Mouse (Mus musculus) liver, adult 2 months (tissue): ENCODE measurements around the gene Ntm. TPM values are rescaled to one million over a fixed set of nuclear protein-coding genes. Genes with fewer than 3 reads are reported as not detected.

ENCODE experiments used
- DNase-seq: peaks from one replicate; pipeline ENCODE4 v3.0.0-alpha.2; 2011; ENCODE audit warnings: low read depth, low spot score; ENCODE audit errors: extremely low read depth
- H3K27ac ChIP-seq: fragments of 200-500 bp; replicated peaks from 2 replicates; pipeline ENCODE4 v1.5.1; 2012; ENCODE audit warnings: low read depth, mild to moderate bottlenecking, control low read depth, inconsistent platforms, low read length; ENCODE audit not compliant: insufficient read depth
- H3K27me3 ChIP-seq: fragments of 200-500 bp; 2 replicates; pipeline ENCODE4 v1.6.1; 2012; ENCODE audit warnings: mild to moderate bottlenecking, moderate library complexity, low read length, inconsistent platforms; ENCODE audit not compliant: control insufficient read depth, insufficient read depth
- H3K36me3 ChIP-seq: fragments of 200-500 bp; 2 replicates; pipeline ENCODE4 v1.6.1; 2012; ENCODE audit warnings: low read length, inconsistent platforms; ENCODE audit not compliant: control insufficient read depth, insufficient read depth
- H3K4me1 ChIP-seq: fragments of 200-500 bp; 2 replicates; pipeline ENCODE4 v1.6.1; 2011; ENCODE audit warnings: low read length; ENCODE audit not compliant: control insufficient read depth, insufficient read depth
- H3K4me3 ChIP-seq: fragments of 200-500 bp; 2 replicates; pipeline ENCODE4 v1.5.1; 2011; ENCODE audit warnings: low read depth, mild to moderate bottlenecking, control low read depth, low read length, moderate library complexity; ENCODE audit not compliant: insufficient read depth
- H3K79me2 ChIP-seq: fragments of 200-500 bp; 2 replicates; pipeline ENCODE4 v1.6.1; 2012; ENCODE audit warnings: inconsistent platforms, mild to moderate bottlenecking, low read length, moderate library complexity; ENCODE audit not compliant: control insufficient read depth, insufficient read depth
- H3K9ac ChIP-seq: fragments of 200-500 bp; 2 replicates; pipeline ENCODE4 v1.6.1; 2012; ENCODE audit warnings: low read depth, mild to moderate bottlenecking, control low read depth, inconsistent platforms, low read length
- CTCF ChIP-seq: fragments of 200-500 bp; IDR thresholded peaks from 2 replicates; pipeline ENCODE4 v1.5.1; 2011; ENCODE audit warnings: low read depth, low read length, control low read depth
- POLR2A ChIP-seq: fragments of 200-500 bp; IDR thresholded peaks from 2 replicates; pipeline ENCODE4 v1.6.1; 2011; ENCODE audit warnings: low read length, control low read depth; ENCODE audit not compliant: insufficient read depth; ENCODE audit errors: extremely low read depth
- WGBS: fragments of 180-500 bp; shearing (Covaris S2); methylation state at CpG from one replicate; pipeline ENCODE4 v1.1.7; 2018; 5-methylcytosine and 5-hydroxymethylcytosine counted together
- polyA plus RNA-seq: library from polyadenylated mRNA; depleted of rRNA; stranded (reverse); fragments of >200 nt; gene quantifications from 2 replicates; pipeline ENCODE4 v1.2.3, GENCODE M21; 2012
- total RNA-seq: library from RNA; depleted of rRNA; stranded (reverse); fragments of >200 nt; gene quantifications from 2 replicates; pipeline ENCODE4 v1.2.3, GENCODE M21; 2014

The Ntm gene
- total and polyA plus RNA-seq, 2 experiments: 2.1 to 3.2 TPM

- TF ChIP-seq POLR2A (no peak), CTCF (no peak)
- 63% methylated on average over 7 of the region's 7 CpGs for WGBS
- H3K79me2 ChIP-seq: no peaks in the 10 kb centered on the region
Measured at GRCm38 (mm10) chr9:29433156-29433555, 529.8 kb downstream of the Ntm start.

GRCm38 (mm10) chr9:29431590-29431989 lies 531.4 kb downstream of the Ntm start:
- Histone ChIP-seq H3K79me2 (no peaks in the 10 kb centered on the region), H3K9ac (no peak overlapping the region), H3K27ac (no peak overlapping the region), H3K4me3 (no peak overlapping the region), H3K27me3 (peaks cover 2% of the 10 kb centered on the region; the same call in 1 of the 2 replicates), H3K36me3 (no peaks in the 10 kb centered on the region), H3K4me1 (no peaks in the 10 kb centered on the region)
- TF ChIP-seq CTCF (no peak), POLR2A (no peak)
- peak; percentile 19 for DNase-seq
- WGBS: 48% methylated on average over 9 of the region's 9 CpGs

More at GRCm38 (mm10) chr9:29433156-29433555, 529.8 kb downstream of the Ntm start:
- no peaks in the 10 kb centered on the region for H3K4me1 ChIP-seq
- DNase-seq: no peak
- no peak overlapping the region for H3K9ac ChIP-seq
- H3K36me3 ChIP-seq: no peaks in the 10 kb centered on the region
- no peak overlapping the region for H3K27ac ChIP-seq
- no peak overlapping the region for H3K4me3 ChIP-seq
- H3K27me3 ChIP-seq: peaks cover 2% of the 10 kb centered on the region; the same call in 1 of the 2 replicates

- WGBS: 81% methylated on average over 3 of the region's 3 CpGs
- Histone ChIP-seq H3K4me3 (no peak overlapping the region), H3K4me1 (no peaks in the 10 kb centered on the region), H3K36me3 (no peaks in the 10 kb centered on the region), H3K27ac (no peak overlapping the region), H3K9ac (no peak overlapping the region), H3K79me2 (no peaks in the 10 kb centered on the region), H3K27me3 (peaks cover 2% of the 10 kb centered on the region; the same call in 1 of the 2 replicates)
- no peak for DNase-seq
- no peak for TF ChIP-seq POLR2A
Measured at GRCm38 (mm10) chr9:29430189-29430588, 532.8 kb downstream of the Ntm start.

- no peaks in the 10 kb centered on the region for H3K4me1 ChIP-seq
- no peak for TF ChIP-seq CTCF
- no peak for TF ChIP-seq POLR2A
- no peak for DNase-seq
- H3K27me3 ChIP-seq: peaks cover 2% of the 10 kb centered on the region; the same call in 1 of the 2 replicates
- no peak overlapping the region for H3K27ac ChIP-seq
- 55% methylated on average over 7 of the region's 7 CpGs for WGBS
- H3K9ac ChIP-seq: no peak overlapping the region
- no peak overlapping the region for H3K4me3 ChIP-seq
- no peaks in the 10 kb centered on the region for H3K36me3 ChIP-seq
- H3K79me2 ChIP-seq: no peaks in the 10 kb centered on the region
Measured at GRCm38 (mm10) chr9:29428322-29428721, 534.6 kb downstream of the Ntm start.

- TF ChIP-seq POLR2A (no peak), CTCF (no peak)
- WGBS: 84% methylated on average over 2 of the region's 2 CpGs
Measured at GRCm38 (mm10) chr9:29426261-29426660, 536.7 kb downstream of the Ntm start.

GRCm38 (mm10) chr9:29415578-29415977 lies 547.4 kb downstream of the Ntm start:
- 76% methylated on average over 2 of the region's 2 CpGs for WGBS
- DNase-seq: no peak
- Histone ChIP-seq H3K79me2 (no peaks in the 10 kb centered on the region), H3K4me1 (no peaks in the 10 kb centered on the region), H3K36me3 (no peaks in the 10 kb centered on the region), H3K27ac (no peak overlapping the region), H3K9ac (no peak overlapping the region), H3K4me3 (no peak overlapping the region), H3K27me3 (peaks cover 14% of the 10 kb centered on the region)
- TF ChIP-seq POLR2A (no peak), CTCF (no peak)

More at GRCm38 (mm10) chr9:29426261-29426660, 536.7 kb downstream of the Ntm start:
- Histone ChIP-seq H3K9ac (no peak overlapping the region), H3K36me3 (no peaks in the 10 kb centered on the region), H3K27ac (no peak overlapping the region), H3K79me2 (no peaks in the 10 kb centered on the region), H3K4me3 (no peak overlapping the region), H3K27me3 (no peaks in the 10 kb centered on the region), H3K4me1 (no peaks in the 10 kb centered on the region)
- DNase-seq: no peak

- H3K4me3 ChIP-seq: no peak overlapping the region
- H3K4me1 ChIP-seq: no peaks in the 10 kb centered on the region
- H3K27me3 ChIP-seq: peaks cover 14% of the 10 kb centered on the region
- H3K9ac ChIP-seq: no peak overlapping the region
- 53% methylated on average over 4 of the region's 4 CpGs for WGBS
- H3K36me3 ChIP-seq: no peaks in the 10 kb centered on the region
- no peak for TF ChIP-seq POLR2A
- TF ChIP-seq CTCF: no peak
- no peak for DNase-seq
- H3K27ac ChIP-seq: no peak overlapping the region
- no peaks in the 10 kb centered on the region for H3K79me2 ChIP-seq
Measured at GRCm38 (mm10) chr9:29413126-29413525, 549.8 kb downstream of the Ntm start.
